Mouse (Mus musculus) mouse embryonic stem cell (cell line): ENCODE data around the gene E130218I03Rik.

Source experiments
- in situ Hi-C, 2 experiments: fragments of 300-500 bp; cut with MboI; formaldehyde crosslinking; loops; 1 replicate in 1 of 2; 3 replicates in 1 of 2; pipeline ENCODE4 v1.14.3; 2019 to 2020; ENCODE audit warnings: low sequenced_read_pairs in 2 of 2, low pct_unique_long_range_greater_than_20kb in 1 of 2, mixed read lengths in 1 of 2; ENCODE audit not compliant: unreplicated experiment in 1 of 2

E130218I03Rik gene

DNA sequence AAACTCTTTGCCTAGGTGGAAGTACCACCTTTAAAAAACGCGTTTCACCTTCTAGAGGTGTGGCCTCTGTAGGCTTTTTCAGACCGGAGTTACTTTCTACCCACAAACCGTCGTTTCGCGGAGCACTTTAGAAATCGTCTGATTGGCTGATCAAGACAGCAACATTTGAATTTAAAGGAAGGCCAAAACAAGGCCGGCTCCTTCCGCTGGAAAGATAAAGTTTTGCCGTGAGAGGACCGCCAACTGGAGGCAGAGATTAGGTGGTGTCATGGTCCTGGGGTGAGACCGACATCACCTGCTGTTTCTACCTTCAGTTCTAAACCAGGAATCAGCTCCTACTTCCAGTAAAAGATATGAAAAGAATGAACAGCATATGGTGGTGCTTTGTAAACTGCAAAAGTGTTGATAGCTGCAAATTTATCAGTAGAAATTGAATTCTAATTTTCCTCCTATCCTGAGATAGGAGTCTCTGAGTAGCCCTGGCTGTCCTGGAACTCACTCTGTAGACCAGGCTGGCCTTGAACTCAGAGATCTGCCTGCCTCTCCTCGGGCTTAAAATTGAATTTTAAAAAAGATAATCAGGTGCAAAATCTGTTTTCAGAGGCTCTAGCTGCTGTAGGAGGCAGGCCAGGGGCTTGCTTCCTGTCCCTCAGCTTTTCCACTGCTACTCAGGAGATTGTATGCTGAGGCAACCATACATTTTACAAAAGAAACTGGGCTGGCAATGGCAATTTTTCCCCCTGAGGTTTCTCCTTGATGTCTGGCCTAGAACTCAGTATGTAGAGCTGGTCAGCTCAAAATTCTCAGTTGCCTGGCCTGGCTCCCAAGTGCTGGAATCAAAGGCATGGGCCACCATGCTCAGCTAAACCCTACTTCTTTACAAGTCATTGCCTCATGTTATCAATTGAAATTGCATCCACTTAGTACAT, 30.2 kb downstream of the E130218I03Rik start:
- in situ Hi-C loops: no loop called here

DNA sequence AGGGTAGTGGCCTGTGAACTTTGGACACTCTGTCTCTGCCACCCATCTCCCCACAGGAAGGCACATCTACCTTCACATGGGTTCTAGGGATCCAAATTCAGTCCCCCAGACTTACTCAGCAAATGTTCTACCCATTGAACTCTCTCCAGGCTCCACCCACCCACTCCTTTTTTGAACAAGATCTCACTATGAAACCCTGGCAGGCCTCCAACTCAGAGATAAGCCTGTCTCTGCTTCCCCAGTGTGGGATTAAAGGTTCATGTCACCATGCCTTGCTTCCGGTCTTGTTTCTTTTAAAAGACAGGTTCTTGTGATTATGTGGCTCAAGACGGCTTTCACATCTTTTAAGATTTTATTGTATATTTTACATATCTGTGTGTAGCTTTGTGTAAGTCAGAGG, 41.5 kb downstream of the E130218I03Rik start:
- in situ Hi-C loops: loop anchor here in 1 of 2 experiments (5.0 kb wide), 1 partner anchor 98 kb away; the partner anchor contains the start of gene Cep85

DNA sequence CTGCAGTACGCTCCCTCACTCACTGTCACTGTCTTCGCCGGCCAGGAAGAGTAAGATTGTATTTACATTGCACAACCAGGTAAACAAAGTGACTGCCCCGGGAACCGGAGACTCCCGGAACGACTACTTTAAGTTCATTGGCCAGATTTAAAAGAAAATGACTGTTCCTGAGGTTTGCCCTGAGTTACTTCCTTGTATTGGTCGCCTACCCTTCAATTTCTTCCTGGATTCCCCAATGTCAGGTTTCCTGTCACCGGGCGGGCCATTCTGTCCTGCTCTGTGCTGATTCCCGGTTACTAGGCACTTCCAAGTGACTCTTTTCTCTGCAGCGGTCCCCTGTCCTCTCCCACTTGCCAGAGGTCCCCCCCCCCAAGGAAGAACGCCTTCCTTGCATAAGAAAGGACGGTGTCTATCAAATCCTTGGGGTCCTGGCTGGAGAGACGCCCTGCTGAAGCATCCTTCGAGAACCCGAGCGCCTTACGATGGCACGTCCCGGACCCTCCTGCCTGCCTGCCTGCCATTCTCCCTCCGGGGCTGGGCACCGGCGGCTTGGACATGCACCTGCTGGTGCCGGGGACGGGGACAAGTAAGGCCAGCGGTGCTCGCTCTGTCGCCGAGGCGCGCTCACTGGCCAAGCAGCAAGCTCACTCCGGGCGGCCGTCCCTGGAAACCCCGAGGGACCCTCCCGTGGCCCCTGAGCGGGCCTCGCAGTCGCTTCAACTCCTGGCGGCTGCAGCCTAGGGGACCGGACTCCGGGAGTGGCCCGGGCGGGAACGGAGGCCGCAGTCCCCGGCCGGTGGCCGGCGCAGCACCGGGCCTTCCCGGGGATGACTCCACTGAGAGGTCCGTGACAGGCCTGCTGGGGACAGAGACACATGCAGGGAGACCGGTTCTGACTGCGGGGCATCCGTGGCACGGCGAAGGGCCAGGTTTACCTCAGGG, 43.0 kb downstream of the E130218I03Rik start:
- in situ Hi-C loops: loop anchor here in 1 of 2 experiments (5.0 kb wide), 1 partner anchor 99 kb away; the partner anchor contains the start of gene Cep85

DNA sequence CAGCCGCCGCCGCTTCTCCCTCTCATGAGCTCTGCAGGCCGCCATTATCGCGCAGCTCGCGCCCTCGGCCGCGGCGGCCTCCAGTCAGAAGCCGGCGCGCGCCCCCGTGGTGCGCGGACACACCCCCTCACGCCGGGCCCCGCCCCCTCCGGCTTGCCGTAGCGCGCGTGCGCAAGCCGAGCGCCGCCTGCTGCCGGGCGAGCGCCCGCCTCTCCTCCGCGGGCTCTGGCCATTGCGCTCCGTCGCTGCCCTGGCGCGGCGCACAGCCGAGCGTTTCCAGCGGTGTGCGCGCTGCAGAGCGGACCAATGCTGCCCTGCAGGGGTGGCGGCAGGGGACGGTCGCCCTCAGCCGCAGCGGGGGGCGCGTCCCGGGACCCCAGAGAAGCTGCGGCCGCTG, 43.7 kb downstream of the E130218I03Rik start:
- in situ Hi-C loops: loop anchor here in 1 of 2 experiments (5.0 kb wide), 1 partner anchor 100 kb away; the partner anchor contains the start of gene Cep85

DNA sequence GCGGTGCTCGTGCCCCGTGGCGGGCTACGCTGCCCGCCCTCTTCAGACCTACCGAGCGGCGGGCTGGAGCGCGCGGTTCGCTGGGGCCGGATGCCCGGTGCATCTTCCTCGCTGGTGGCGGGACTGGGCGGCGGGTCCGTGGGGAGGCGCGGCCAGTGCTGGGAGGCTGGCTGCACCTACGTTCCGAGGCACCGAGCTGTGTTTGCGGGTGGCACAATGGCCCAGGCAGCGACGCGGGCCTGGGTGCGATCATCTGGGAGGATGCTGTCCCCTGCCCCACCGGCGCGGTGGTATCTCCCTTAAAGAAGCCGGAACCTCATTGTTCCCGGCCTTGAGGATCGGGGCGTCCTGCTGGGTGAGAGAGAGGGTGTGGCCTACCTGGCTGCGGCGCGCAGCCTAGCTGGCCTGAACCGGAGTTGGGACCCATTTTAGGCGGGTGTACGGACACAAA, 44.1 kb downstream of the E130218I03Rik start, which contains the start of gene Pdik1l:
Gene Pdik1l (minus strand): TSS at position 321 of the 451 bp plus-strand sequence.
- in situ Hi-C loops: loop anchor here in 1 of 2 experiments (5.0 kb wide), 1 partner anchor 100 kb away; the partner anchor contains the start of gene Cep85

DNA sequence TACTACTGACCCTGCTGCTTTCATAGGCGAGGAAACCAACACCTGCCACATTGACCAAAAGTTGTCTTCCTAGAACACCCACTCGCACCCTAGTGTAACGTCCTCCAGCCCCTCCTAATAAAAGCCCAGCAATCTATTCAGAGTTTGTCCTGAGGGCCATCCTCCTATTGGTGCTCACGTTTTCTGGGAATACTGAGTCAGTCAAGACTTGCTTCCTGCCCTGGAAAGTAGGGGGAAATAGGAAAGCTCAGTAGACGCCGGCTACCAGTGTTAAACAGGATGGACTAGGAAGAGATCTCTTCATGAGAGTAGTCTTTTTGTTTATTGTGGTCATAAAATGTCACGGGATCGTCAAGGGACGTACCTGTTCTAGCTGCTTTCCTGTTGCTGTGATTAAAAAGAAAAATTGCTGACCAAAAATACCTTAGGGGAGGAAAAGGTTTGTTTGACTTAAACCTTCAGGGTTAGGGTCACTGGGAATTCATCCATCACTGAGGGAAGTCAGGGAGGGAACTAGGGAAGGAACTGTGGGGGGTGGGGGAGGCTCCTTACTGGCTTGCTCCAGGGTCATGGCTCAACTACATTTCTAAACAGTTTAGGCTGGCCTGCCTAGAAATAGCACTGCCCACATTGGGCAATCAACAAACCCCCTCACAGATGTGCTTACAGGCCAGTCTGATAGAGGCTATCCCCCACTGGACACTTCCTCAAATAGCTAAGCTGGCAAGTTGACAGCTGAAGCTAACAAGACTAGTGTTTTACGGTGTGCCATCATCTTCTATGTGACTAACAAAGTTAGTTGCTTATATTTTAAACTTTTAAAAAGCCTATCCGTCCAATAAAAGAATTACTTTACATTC, 45.2 kb downstream of the E130218I03Rik start:
- in situ Hi-C loops: loop anchor here in 1 of 2 experiments (5.0 kb wide), 1 partner anchor 101 kb away; the partner anchor contains the start of gene Cep85

DNA sequence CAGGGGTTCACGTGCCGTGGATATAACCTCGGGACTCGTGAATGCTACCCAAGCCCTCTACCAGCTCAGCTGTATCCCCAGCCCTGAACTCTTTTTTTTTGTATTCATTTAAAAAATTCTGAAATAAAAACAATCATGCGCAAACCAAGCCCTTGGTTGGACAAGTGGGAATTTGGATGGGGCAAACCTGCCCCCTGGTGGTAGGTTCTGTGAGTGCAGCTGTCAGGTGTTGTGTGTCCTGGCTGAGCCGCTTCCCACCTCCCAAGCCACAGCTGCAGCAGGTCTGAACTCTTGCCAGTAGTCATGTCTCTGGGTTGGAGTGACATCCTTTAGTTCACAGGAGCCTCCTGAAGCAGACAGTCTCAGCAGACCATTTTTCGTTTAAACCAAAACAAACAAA, 48.6 kb downstream of the E130218I03Rik start:
- in situ Hi-C loops: no loop called here

DNA sequence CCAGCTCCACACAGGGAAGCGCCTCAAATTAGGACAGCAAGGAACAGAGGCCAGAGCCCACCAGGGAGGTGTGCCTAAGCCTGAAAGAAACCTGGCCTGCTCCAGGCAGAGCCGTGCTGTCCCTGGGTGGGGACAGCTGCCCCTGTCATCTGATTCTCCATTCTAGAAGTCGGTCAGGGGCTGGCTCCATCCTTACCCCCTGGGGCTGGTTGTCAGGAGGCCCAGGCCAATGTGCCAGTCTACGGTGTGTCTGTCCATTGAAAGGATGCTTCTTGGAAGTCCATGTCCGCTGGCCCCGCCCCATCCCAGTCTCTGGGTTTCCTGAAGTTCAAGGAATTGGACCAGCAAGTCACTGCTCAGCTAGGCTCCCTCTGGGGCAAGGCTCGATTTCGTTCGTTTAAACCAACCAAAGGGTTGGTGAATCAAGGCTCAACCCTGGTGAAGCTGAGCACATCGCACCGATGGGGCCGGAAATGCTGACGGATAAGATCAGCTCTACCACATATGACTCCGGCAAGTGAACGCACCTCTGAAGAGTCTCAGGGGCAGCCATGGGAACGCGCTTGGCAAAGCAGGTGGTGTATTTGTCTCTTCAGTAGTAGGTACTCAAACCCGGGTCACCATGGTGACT, 49.7 kb downstream of the E130218I03Rik start:
- in situ Hi-C loops: no loop called here

DNA sequence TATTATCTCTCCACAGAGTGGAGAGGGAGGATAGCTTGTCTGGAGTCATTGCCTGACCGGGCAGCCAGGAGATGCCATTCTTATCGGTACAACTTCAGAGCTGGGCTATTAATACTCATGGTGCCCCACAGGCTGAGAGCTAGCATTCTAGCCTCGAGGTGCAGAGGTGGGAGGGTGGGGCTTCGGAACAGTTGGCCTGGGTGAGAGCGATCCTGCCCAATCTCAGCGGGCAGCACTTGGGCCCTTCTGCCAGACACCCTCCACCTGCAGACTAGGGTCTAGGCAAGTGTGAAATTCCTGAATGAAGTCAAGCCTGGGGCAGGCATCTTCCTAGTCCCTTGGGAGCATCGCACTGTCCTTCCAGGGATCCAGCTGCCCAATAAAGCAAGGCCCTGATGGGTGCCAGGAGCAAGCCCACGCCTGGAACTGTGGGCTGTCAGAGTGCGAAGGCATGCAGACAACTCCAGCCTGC, 50.3 kb downstream of the E130218I03Rik start:
- in situ Hi-C loops: no loop called here
